Mouse (Mus musculus): ENCODE results near the gene St3gal3. TPM values are rescaled to one million over a fixed set of nuclear protein-coding genes. Genes with fewer than 3 reads are reported as not detected.

Gene St3gal3
- total and polyA plus RNA-seq, 3 experiments: 6.9 to 13.8 (median 13.4) TPM

DNA sequence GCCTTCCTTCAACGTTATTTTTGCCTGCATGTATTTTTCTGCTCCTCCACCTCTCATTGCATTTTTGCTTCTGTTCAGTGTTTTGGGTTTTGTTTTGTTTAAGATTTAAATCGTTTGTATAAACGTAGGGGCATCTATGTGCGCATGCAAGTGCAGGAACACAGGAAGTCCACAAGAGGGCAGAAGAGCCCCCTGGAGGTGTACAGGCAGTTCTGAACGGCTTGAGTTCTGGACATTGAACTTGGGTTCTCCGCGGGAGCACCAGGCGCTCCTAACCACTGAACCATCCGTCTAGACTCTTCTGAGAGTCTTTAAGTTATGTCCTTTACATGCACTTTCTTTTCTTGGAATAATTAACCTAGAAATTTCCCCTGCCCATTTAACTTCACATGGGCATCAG is 44.8 kb downstream of the St3gal3 start:
- H3K4me3 ChIP-seq (ENCODE audit: low read depth, low read length): no peak overlapping the region
- H3K4me1 ChIP-seq (ENCODE audit: insufficient read depth, low read depth, low read length): peaks cover 16% of the 10 kb centered on the region
- no peak for ATAC-seq (ENCODE audit: extremely low read depth, insufficient number of reproducible peaks, low FRiP score, poor library complexity, severe bottlenecking)
- H3K9me3 ChIP-seq (replicated peaks): no peaks in the 10 kb centered on the region
- peak; percentile 78 for TF ChIP-seq CTCF (IDR thresholded peaks at IDR 0.05; ENCODE audit: low read depth, low read length)
- no peak for TF ChIP-seq GATA2 (IDR thresholded peaks at IDR 0.05; ENCODE audit: borderline replicate concordance, low read depth, low read length)
- no peaks in the 10 kb centered on the region for H3K27me3 ChIP-seq (ENCODE audit: insufficient read depth, low read length)
- peaks cover 54% of the 10 kb centered on the region for H3K36me3 ChIP-seq (replicated peaks)
- DNase-seq (ENCODE audit: low spot score): peak; percentile 21

- Histone ChIP-seq H3K27me3 (ENCODE audit: insufficient read depth, low read length) (no peaks in the 10 kb centered on the region), H3K4me1 (ENCODE audit: insufficient read depth, low read depth, low read length) (peaks cover 16% of the 10 kb centered on the region), H3K9me3 (replicated peaks) (no peaks in the 10 kb centered on the region), H3K36me3 (replicated peaks) (peaks cover 46% of the 10 kb centered on the region), H3K4me3 (ENCODE audit: low read depth, low read length) (no peak overlapping the region)
- no peak for DNase-seq (ENCODE audit: low spot score)
- TF ChIP-seq CTCF (IDR thresholded peaks at IDR 0.05; ENCODE audit: low read depth, low read length): no peak
- TF ChIP-seq GATA2 (IDR thresholded peaks at IDR 0.05; ENCODE audit: borderline replicate concordance, low read depth, low read length): no peak
- TF ChIP-seq POLR2AphosphoS5 (IDR thresholded peaks at IDR 0.05; ENCODE audit: insufficient replicate concordance, low read depth, low read length): no peak
- no peak for TF ChIP-seq TAL1 (conservative IDR thresholded peaks at IDR 0.05; ENCODE audit: low read depth, low read length)
- TF ChIP-seq GATA1 (IDR thresholded peaks at IDR 0.05; ENCODE audit: borderline replicate concordance, low read length): no peak
- no peak for ATAC-seq (ENCODE audit: extremely low read depth, insufficient number of reproducible peaks, low FRiP score, poor library complexity, severe bottlenecking)
Measured at GRCm38 (mm10) chr4:118088771-118089170, 45.9 kb downstream of the St3gal3 start.

GRCm38 (mm10) chr4:118085025-118085424 is 49.7 kb downstream of the St3gal3 start:
- Histone ChIP-seq H3K9me3 (replicated peaks) (no peaks in the 10 kb centered on the region), H3K4me1 (ENCODE audit: insufficient read depth, low read depth, low read length) (peaks cover 44% of the 10 kb centered on the region), H3K36me3 (replicated peaks) (peaks cover 56% of the 10 kb centered on the region), H3K27me3 (ENCODE audit: insufficient read depth, low read length) (no peaks in the 10 kb centered on the region), H3K4me3 (ENCODE audit: low read depth, low read length) (no peak overlapping the region)
- TF ChIP-seq GATA2 (IDR thresholded peaks at IDR 0.05; ENCODE audit: borderline replicate concordance, low read depth, low read length): no peak
- TF ChIP-seq TAL1 (conservative IDR thresholded peaks at IDR 0.05; ENCODE audit: low read depth, low read length): no peak
- no peak for TF ChIP-seq GATA1 (IDR thresholded peaks at IDR 0.05; ENCODE audit: borderline replicate concordance, low read length)
- no peak for TF ChIP-seq POLR2AphosphoS5 (IDR thresholded peaks at IDR 0.05; ENCODE audit: insufficient replicate concordance, low read depth, low read length)
- no peak for TF ChIP-seq CTCF (IDR thresholded peaks at IDR 0.05; ENCODE audit: low read depth, low read length)
- ATAC-seq (ENCODE audit: extremely low read depth, insufficient number of reproducible peaks, low FRiP score, poor library complexity, severe bottlenecking) (no peak), DNase-seq (ENCODE audit: low spot score) (no peak)

DNA sequence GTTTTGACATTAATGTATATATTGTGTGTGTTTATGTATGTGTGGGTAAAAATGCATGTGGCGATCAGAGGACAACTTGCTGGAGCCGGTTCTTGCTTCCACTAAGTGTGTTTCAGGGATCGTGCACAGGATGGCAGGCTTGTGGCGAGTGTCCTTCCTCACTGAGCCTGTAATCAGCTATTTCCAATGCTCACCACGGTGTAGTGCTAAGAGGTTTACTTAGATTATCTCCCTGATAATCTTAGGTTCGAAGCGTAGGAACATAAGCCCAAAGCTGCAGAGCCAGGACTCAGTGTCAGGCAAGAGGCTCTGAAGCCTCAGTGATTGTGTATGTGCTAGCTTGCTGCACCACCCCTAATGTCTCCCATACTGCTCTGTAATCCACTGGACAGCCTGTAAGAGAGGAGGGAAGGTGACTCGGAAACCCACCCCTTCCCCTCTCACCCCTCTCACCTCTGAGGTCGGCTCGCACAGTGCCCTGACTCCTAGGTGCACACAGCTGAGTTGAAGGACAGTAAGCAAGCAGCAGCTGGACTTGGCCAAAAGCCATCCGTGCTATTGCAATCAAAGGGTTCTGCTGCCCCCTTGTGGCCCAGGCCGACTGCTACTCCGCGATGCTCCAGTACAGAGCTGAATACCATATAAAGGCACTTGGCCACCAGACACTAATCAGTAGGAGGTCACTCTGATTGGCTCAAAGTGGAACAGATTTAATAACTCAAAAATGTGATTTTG is 51.3 kb downstream of the St3gal3 start:
- peak; percentile 67 for DNase-seq (ENCODE audit: low spot score)
- no peak for TF ChIP-seq TAL1 (conservative IDR thresholded peaks at IDR 0.05; ENCODE audit: low read depth, low read length)
- TF ChIP-seq CTCF (IDR thresholded peaks at IDR 0.05; ENCODE audit: low read depth, low read length): peak; percentile 78
- no peak overlapping the region; the same call in 1 of the 2 replicates for H3K4me3 ChIP-seq (ENCODE audit: low read depth, low read length)

GRCm38 (mm10) chr4:118081608-118082331 is 52.9 kb downstream of the St3gal3 start:
- H3K4me1 ChIP-seq (ENCODE audit: insufficient read depth, low read depth, low read length): peaks cover 59% of the 10 kb centered on the region
- no peaks in the 10 kb centered on the region for H3K9me3 ChIP-seq (replicated peaks)
- TF ChIP-seq CTCF (IDR thresholded peaks at IDR 0.05; ENCODE audit: low read depth, low read length) (no peak), GATA2 (IDR thresholded peaks at IDR 0.05; ENCODE audit: borderline replicate concordance, low read depth, low read length) (no peak), POLR2AphosphoS5 (IDR thresholded peaks at IDR 0.05; ENCODE audit: insufficient replicate concordance, low read depth, low read length) (no peak), TAL1 (conservative IDR thresholded peaks at IDR 0.05; ENCODE audit: low read depth, low read length) (no peak), GATA1 (IDR thresholded peaks at IDR 0.05; ENCODE audit: borderline replicate concordance, low read length) (no peak)
- H3K27me3 ChIP-seq (ENCODE audit: insufficient read depth, low read length): no peaks in the 10 kb centered on the region
- no peak for ATAC-seq (ENCODE audit: extremely low read depth, insufficient number of reproducible peaks, low FRiP score, poor library complexity, severe bottlenecking)
- DNase-seq (ENCODE audit: low spot score): no peak
- H3K4me3 ChIP-seq (ENCODE audit: low read depth, low read length): no peak overlapping the region
- peaks cover 44% of the 10 kb centered on the region for H3K36me3 ChIP-seq (replicated peaks)

More for the DNA sequence above, 51.3 kb downstream of the St3gal3 start:
- Histone ChIP-seq H3K4me1 (ENCODE audit: insufficient read depth, low read depth, low read length) (peaks cover 47% of the 10 kb centered on the region), H3K36me3 (replicated peaks) (peaks cover 47% of the 10 kb centered on the region), H3K9me3 (replicated peaks) (no peaks in the 10 kb centered on the region), H3K27me3 (ENCODE audit: insufficient read depth, low read length) (no peaks in the 10 kb centered on the region)
- peak; percentile 54 for ATAC-seq (ENCODE audit: extremely low read depth, insufficient number of reproducible peaks, low FRiP score, poor library complexity, severe bottlenecking)

DNA sequence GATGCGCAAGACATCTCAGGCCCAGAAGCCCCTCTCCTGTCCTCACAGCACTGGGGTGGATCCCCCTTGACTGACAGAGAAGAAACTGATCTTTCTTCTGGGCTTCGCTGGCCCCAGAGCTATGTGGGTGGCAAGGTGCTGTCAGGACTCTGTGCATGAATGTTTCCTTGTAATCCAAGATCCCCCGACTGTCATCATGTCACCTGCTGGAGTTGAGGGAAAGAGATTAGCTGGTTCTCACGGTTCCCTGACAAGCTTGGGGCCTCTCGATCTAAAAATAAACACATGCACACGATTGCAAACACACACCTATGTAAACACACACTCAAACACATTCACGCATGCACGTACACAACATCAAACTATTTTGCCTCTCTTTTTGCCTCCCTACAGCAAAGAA is 54.2 kb downstream of the St3gal3 start:
- Histone ChIP-seq H3K27me3 (ENCODE audit: insufficient read depth, low read length) (no peaks in the 10 kb centered on the region), H3K4me1 (ENCODE audit: insufficient read depth, low read depth, low read length) (peaks cover 63% of the 10 kb centered on the region), H3K36me3 (replicated peaks) (peaks cover 45% of the 10 kb centered on the region), H3K4me3 (ENCODE audit: low read depth, low read length) (peak overlapping the region; percentile 8; the same call in 1 of the 2 replicates), H3K9me3 (replicated peaks) (no peaks in the 10 kb centered on the region)
- DNase-seq (ENCODE audit: low spot score): no peak
- no peak for TF ChIP-seq GATA1 (IDR thresholded peaks at IDR 0.05; ENCODE audit: borderline replicate concordance, low read length)
- no peak for TF ChIP-seq GATA2 (IDR thresholded peaks at IDR 0.05; ENCODE audit: borderline replicate concordance, low read depth, low read length)
- TF ChIP-seq CTCF (IDR thresholded peaks at IDR 0.05; ENCODE audit: low read depth, low read length): no peak
- no peak for TF ChIP-seq POLR2AphosphoS5 (IDR thresholded peaks at IDR 0.05; ENCODE audit: insufficient replicate concordance, low read depth, low read length)
- no peak for TF ChIP-seq TAL1 (conservative IDR thresholded peaks at IDR 0.05; ENCODE audit: low read depth, low read length)
- ATAC-seq (ENCODE audit: extremely low read depth, insufficient number of reproducible peaks, low FRiP score, poor library complexity, severe bottlenecking): no peak

All from G1E (cell line).